Mouse (Mus musculus): ENCODE data around the gene Nr4a2. TPM values are rescaled to one million over a fixed set of nuclear protein-coding genes. Genes with fewer than 3 reads are reported as not detected.

The Nr4a2 gene
- 1 to 10 TPM; 6.6 to 7.6 TPM for total RNA-seq (2021)
- long read RNA-seq, experiment 1, partial matches to known transcripts = 1 of 7 reads
- long read RNA-seq, experiment 1, other reads (novel, unspliced or antisense) = 4 of 7 reads
- long read RNA-seq, experiment 2, partial matches to known transcripts = 3 of 15 reads
- long read RNA-seq, experiment 2, other reads (novel, unspliced or antisense) = 11 of 15 reads

GRCm38 (mm10) chr2:57123991-57124840, at the start of gene Nr4a2:
Gene Nr4a2 (minus strand): TSS chr2:57124003.
- DNase-seq (ENCODE audit: low spot score in 2 of 2) = peak; percentile 70 to 73

GRCm38 (mm10) chr2:57165416-57165815, 41.6 kb upstream of the Nr4a2 start:
- no peak for DNase-seq (ENCODE audit: low spot score in 2 of 2)

GRCm38 (mm10) chr2:57156814-57157213, 33.0 kb upstream of the Nr4a2 start:
- no peak for DNase-seq (ENCODE audit: low spot score in 2 of 2)

GRCm38 (mm10) chr2:57149796-57150195, 26.0 kb upstream of the Nr4a2 start:
- DNase-seq (ENCODE audit: low spot score in 2 of 2) = no peak

- DNase-seq (ENCODE audit: low spot score in 2 of 2) = no peak
Observed at GRCm38 (mm10) chr2:57148231-57148630, 24.4 kb upstream of the Nr4a2 start.

- DNase-seq (ENCODE audit: low spot score in 2 of 2) = no peak
Observed at GRCm38 (mm10) chr2:57145646-57146421, 22.0 kb upstream of the Nr4a2 start.

- no peak for DNase-seq (ENCODE audit: low spot score in 2 of 2)
Observed at GRCm38 (mm10) chr2:57138594-57138993, 14.8 kb upstream of the Nr4a2 start.

- DNase-seq (ENCODE audit: low spot score in 2 of 2) = no peak
Observed at GRCm38 (mm10) chr2:57127461-57127860, 3.7 kb upstream of the Nr4a2 start.

GRCm38 (mm10) chr2:57125891-57126290, 2.1 kb upstream of the Nr4a2 start:
- DNase-seq (ENCODE audit: low spot score in 2 of 2) = no peak

GRCm38 (mm10) chr2:57122986-57123980, 520 bp downstream of the Nr4a2 start:
- DNase-seq (ENCODE audit: low spot score in 2 of 2) = peak in 1 of 2 experiments; percentile 20

- no peak for DNase-seq (ENCODE audit: low spot score in 2 of 2)
Observed at GRCm38 (mm10) chr2:57121110-57121509, 2.7 kb downstream of the Nr4a2 start.

- peak in 1 of 2 experiments; percentile 18 for DNase-seq (ENCODE audit: low spot score in 2 of 2)
Observed at GRCm38 (mm10) chr2:57117201-57117951, 6.4 kb downstream of the Nr4a2 start.

- DNase-seq (ENCODE audit: low spot score in 2 of 2) = peak; percentile 51 to 63
Observed at GRCm38 (mm10) chr2:57116366-57117200, 7.2 kb downstream of the Nr4a2 start.

GRCm38 (mm10) chr2:57115864-57116365, 7.9 kb downstream of the Nr4a2 start:
- peak in 1 of 2 experiments; percentile 19 for DNase-seq (ENCODE audit: low spot score in 2 of 2)

GRCm38 (mm10) chr2:57115181-57115863, 8.5 kb downstream of the Nr4a2 start:
- DNase-seq (ENCODE audit: low spot score in 2 of 2) = no peak

GRCm38 (mm10) chr2:57114211-57115151, 9.3 kb downstream of the Nr4a2 start:
- peak in 1 of 2 experiments; percentile 53 for DNase-seq (ENCODE audit: low spot score in 2 of 2)

- DNase-seq (ENCODE audit: low spot score in 2 of 2) = no peak
Observed at GRCm38 (mm10) chr2:57113431-57113830, 10.4 kb downstream of the Nr4a2 start.
